Mouse (Mus musculus) limb, embryonic 11.5 days (tissue): ENCODE measurements around the gene Gm11437. TPM values are rescaled to one million over a fixed set of nuclear protein-coding genes. Genes with fewer than 3 reads are reported as not detected.

Experiments used
- ATAC-seq: fragments of 200-750 bp; cut with Nextera tagmentation; 2 replicates; pipeline ENCODE4 v1.8.0; 2017; ENCODE audit warnings: low read depth; ENCODE audit not compliant: insufficient number of reproducible peaks, low FRiP score, low TSS enrichment
- DNase-seq: peaks from one replicate; pipeline ENCODE4 v3.0.0-alpha.2; 2015; ENCODE audit warnings: low spot score
- H3K27ac ChIP-seq: fragments of 300-500 bp; sonication (generic); replicated peaks from 2 replicates; pipeline ENCODE4 v1.5.1; 2014; ENCODE audit warnings: low read depth, mild to moderate bottlenecking, low read length
- H3K27me3 ChIP-seq: fragments of 300-500 bp; sonication (generic); 2 replicates; pipeline ENCODE4 v1.6.1; 2014; ENCODE audit warnings: mild to moderate bottlenecking, low read length, mixed read lengths; ENCODE audit not compliant: control insufficient read depth, insufficient read depth
- H3K36me3 ChIP-seq: fragments of 300-500 bp; sonication (generic); 2 replicates; pipeline ENCODE4 v1.6.1; 2014; ENCODE audit warnings: mild to moderate bottlenecking, low read length, moderate library complexity, mixed read lengths; ENCODE audit not compliant: control insufficient read depth, insufficient read depth
- H3K4me1 ChIP-seq: fragments of 300-500 bp; sonication (generic); 2 replicates; pipeline ENCODE4 v1.6.1; 2014; ENCODE audit warnings: low read length, mixed read lengths; ENCODE audit not compliant: control insufficient read depth, insufficient read depth
- H3K4me2 ChIP-seq: fragments of 300-500 bp; sonication (generic); 2 replicates; pipeline ENCODE4 v1.6.1; 2014; ENCODE audit warnings: low read depth, mild to moderate bottlenecking, moderate library complexity; ENCODE audit not compliant: severe bottlenecking
- H3K4me3 ChIP-seq: fragments of 300-500 bp; sonication (generic); 2 replicates; pipeline ENCODE4 v1.5.1; 2014; ENCODE audit warnings: low read depth, low read length
- H3K9ac ChIP-seq: fragments of 300-500 bp; sonication (generic); 2 replicates; pipeline ENCODE4 v1.6.1; 2014; ENCODE audit warnings: mild to moderate bottlenecking, low read length
- H3K9me3 ChIP-seq: fragments of 300-500 bp; sonication (generic); 2 replicates; pipeline ENCODE4 v1.6.1; 2016; ENCODE audit warnings: low read length; ENCODE audit not compliant: control insufficient read depth
- WGBS: fragments of 180-500 bp; shearing (Covaris S2); extraction: QIAGEN DNeasy Blood & Tissue Kit; methylation state at CpG from one replicate; pipeline ENCODE4 v1.1.7; 2014; 5-methylcytosine and 5-hydroxymethylcytosine counted together
- polyA plus RNA-seq: library from polyadenylated mRNA; unstranded; fragments of >200 nt; fragmentation: Nextera tagmentation; extraction: Ambion mirVana; gene quantifications from 2 replicates; pipeline ENCODE4 v1.2.1, GENCODE M21; 2014

The Gm11437 gene
- polyA plus RNA-seq, 1 experiment from 2014 or later = not detected

GRCm38 (mm10) chr11:84104036-84104435 lies 63.2 kb downstream of the Gm11437 start:
- H3K4me1 ChIP-seq = no peaks in the 10 kb centered on the region
- peaks cover 7% of the 10 kb centered on the region for H3K36me3 ChIP-seq
- H3K4me3 ChIP-seq = no peak overlapping the region
- WGBS = 88% methylated on average over 6 of the region's 6 CpGs
- no peak for ATAC-seq
- H3K4me2 ChIP-seq = no peak overlapping the region
- no peaks in the 10 kb centered on the region for H3K27me3 ChIP-seq
- H3K9ac ChIP-seq = no peak overlapping the region
- no peak for DNase-seq
- H3K27ac ChIP-seq = no peak overlapping the region
- H3K9me3 ChIP-seq = no peaks in the 10 kb centered on the region

- H3K36me3 ChIP-seq = peaks cover 7% of the 10 kb centered on the region
- no peaks in the 10 kb centered on the region for H3K4me1 ChIP-seq
- H3K9me3 ChIP-seq = no peaks in the 10 kb centered on the region
- H3K27ac ChIP-seq = no peak overlapping the region
- no peak overlapping the region for H3K4me3 ChIP-seq
- DNase-seq (no peak), ATAC-seq (no peak)
- no peak overlapping the region for H3K4me2 ChIP-seq
- H3K9ac ChIP-seq = no peak overlapping the region
- no peaks in the 10 kb centered on the region for H3K27me3 ChIP-seq
These were observed 66.1 kb downstream of the Gm11437 start for GRCm38 (mm10) chr11:84101182-84101581.

Other genes starting within 250 kb of the Gm11437 start
- gene Ddx52, start 225.4 kb downstream of the Gm11437 start, polyA plus RNA-seq = 51.5 and 53.2 TPM in 2 replicates
- 6.4 and 7.5 TPM in 2 replicates for gene Synrg, start 203.0 kb downstream of the Gm11437 start, polyA plus RNA-seq
- gene Dusp14, start 98.2 kb downstream of the Gm11437 start, polyA plus RNA-seq = 7.9 TPM in 2 replicates
- gene Tada2a, start 37.9 kb downstream of the Gm11437 start, polyA plus RNA-seq = 42.3 and 46.5 TPM in 2 replicates
- gene Acaca, start 37.8 kb downstream of the Gm11437 start, polyA plus RNA-seq = 21.8 and 24.0 TPM in 2 replicates